Mouse (Mus musculus): Measurements from ENCODE around the gene 1700042G07Rik.

Gene 1700042G07Rik

DNA sequence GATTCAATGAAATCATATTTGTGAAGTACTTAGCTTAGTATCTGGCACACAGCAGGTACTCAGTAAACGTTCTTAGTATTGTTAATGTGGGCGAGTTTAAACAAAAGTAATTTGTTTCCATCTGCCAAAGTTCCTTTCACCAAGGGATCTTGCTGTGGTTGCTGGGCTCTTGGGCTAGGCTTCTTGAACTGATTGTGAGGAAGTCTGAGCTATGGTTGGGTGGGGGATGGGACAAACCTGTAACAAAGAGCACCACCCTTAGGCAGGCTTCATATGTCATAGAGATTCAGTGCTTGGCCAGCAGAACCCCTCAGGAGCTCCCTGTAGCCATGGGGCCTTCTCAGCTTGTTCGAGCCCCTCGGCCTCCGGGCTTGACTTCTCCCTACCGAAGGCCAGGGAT lies at the start of gene 1700042G07Rik, which contains the start of gene Gm49337:
1700042G07Rik (plus strand) TSS at position 301 of the 400 bp plus-strand sequence.
Gm49337 (plus strand) TSS at position 313 of the 400 bp plus-strand sequence.
- no peak for DNase-seq (ENCODE audit: low read depth)

DNA sequence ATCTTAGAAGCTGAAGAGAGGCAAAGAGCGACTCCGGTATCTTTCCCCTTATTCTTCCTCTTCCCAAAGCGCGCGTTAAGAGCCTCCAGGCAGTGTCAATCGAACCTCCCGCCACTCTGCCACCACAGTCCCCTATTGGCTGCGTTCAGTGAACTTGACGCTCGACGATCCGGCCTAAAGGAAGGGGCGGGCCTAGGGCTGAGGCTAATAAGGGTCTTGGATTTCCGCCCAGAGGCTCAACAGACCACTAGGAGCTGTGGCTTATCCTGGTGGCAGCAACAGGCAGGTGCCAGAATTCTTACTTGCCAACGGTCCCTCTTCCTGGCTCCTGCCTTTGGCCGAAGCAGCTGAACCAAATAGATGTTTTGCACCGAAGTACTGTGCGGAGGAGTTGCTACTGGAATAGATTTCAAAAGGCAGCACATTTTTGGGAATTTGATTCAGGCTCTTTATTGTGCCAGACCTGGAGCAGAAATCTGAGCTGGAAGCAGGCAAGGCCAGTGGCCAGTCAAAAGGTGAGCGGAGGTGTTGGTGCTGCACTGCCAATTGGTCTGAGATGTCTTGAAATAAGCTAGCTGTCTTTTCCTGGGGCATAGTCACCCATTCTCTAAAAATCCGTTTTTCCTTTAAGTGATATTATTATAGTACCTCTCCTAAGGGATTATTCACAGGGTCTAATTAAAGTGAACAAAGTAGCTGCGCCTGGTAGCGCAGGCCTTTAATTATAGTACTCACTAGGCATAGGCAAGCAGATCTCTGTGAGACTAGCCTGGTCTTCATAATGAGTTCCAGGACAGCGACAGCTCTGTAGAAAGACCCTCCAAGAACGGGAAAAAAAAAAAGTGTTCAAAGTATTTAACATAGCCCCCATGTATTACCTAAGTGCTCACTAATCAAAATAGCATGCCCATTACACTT lies 49.3 kb upstream of the 1700042G07Rik start, which contains the start of the genes Rad54l and Pomgnt1:
Rad54l (minus strand) TSS at position 89 of the 918 bp plus-strand sequence.
Pomgnt1 (plus strand) TSS at position 239 of the 918 bp plus-strand sequence.
- DNase-seq (ENCODE audit: low read depth) = peak; percentile 97

DNA sequence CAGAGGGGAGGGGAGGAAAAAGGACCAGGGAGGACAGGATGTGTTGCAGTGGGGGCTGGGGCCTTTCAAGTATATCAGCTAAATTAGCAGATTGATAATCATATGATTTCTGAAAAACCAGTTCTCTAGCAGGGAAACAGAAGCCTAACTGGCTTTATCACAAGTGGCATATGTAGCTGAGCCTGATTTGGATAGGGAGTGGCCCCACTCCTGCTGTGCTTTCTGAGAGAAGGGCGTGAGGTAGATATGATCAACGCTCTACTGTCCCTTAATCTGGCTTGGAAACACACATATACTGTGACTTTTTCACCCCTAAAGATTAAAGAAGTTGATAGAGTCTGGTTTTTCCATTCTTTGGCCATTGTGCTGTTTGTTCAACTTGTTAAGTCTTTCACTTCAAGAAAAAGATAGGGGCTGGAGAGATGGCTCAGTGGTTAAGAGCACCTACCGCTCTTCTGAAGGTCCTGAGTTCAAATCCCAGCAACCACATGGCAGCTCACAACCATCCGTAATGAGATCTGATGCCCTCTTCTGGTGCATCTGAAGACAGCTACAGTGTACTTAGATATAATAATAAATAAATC lies 47.3 kb upstream of the 1700042G07Rik start:
- no peak for DNase-seq (ENCODE audit: low read depth)

DNA sequence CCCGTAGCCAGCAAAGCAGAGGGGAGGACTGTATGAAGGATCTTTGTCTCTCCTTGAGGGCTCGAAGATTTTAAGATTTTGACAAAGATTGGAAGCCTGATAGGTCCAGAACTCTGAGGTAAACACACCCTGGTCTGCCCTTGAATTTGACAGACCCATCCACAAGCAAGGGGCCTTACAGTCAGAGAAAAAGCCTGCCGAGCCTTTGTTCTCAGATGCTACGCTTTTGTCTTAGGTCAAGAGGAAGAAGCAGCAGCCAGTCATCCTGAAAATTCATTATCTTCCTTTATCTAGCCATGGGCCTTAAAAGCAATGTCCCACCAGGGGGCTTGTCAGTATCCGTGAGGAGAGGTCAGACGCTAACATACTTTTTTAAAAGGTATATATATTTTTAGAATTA lies 45.2 kb upstream of the 1700042G07Rik start:
- DNase-seq (ENCODE audit: low read depth) = no peak

DNA sequence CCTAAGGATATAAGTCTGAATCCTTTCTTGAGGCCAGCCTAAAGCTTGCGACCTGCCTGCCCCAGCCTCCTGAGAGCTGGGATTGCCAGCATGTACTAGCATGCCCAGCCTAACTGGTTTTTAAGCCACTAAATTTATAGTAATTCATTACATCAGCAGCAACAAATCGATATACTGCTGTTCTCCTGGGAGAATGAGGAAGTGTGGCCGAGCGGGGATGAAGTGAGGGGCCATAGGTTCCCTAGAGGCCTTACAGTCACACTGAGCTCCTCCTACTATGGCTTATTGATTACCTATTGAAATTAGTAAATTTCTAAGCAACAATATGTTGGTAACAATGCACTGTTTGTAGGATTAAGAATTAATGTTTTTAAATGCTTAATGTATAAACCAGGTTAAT lies 40.0 kb upstream of the 1700042G07Rik start:
- no peak for DNase-seq (ENCODE audit: low read depth)

DNA sequence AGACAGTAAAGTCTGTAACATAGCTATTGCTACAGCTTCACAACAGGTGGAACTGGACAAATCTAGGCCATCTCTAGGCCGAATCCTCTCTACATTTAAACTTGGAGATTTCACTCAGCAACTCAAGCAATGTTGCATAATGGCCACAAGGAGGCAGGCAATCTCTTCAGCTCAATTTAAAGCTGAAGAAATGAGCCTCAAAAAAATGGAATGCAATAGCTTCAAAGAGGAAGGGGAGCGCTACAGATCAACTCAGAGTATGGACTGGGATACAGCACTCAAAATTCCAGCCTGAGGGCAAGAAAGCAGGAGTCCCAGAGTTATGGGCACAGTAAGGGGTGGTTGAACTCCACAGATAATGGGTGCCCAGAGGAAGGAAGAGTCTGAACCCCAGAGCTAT lies 38.2 kb upstream of the 1700042G07Rik start:
- DNase-seq (ENCODE audit: low read depth) = peak; percentile 71

DNA sequence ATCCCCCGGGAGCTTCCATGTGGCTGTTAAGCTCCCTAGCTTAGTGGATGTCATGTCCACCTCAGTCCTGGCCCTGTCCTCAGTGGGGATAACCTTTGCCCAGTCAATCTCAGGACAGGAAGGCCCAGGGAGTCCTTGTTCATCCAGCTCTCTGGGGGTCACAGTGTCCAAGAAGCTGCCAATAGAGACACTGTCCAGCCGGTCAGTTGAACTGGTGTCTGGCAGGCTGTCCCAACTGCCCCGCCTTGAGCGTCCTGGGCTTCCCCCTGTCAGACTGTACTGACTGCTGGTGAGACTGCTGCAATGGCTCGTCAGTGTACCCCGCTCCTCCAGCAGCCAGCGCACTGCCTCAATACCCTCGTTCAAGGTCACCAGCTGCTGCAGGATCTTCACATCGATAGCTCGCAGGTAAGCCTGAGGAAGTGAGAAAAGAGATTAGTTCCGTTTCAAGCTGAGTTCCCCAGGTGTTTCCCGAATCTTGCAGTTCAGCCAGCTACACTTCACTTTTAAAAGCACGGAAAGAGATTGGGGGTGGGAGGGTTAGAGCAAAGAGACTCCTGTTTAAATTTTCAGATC lies 35.7 kb upstream of the 1700042G07Rik start:
- DNase-seq (ENCODE audit: low read depth) = no peak

DNA sequence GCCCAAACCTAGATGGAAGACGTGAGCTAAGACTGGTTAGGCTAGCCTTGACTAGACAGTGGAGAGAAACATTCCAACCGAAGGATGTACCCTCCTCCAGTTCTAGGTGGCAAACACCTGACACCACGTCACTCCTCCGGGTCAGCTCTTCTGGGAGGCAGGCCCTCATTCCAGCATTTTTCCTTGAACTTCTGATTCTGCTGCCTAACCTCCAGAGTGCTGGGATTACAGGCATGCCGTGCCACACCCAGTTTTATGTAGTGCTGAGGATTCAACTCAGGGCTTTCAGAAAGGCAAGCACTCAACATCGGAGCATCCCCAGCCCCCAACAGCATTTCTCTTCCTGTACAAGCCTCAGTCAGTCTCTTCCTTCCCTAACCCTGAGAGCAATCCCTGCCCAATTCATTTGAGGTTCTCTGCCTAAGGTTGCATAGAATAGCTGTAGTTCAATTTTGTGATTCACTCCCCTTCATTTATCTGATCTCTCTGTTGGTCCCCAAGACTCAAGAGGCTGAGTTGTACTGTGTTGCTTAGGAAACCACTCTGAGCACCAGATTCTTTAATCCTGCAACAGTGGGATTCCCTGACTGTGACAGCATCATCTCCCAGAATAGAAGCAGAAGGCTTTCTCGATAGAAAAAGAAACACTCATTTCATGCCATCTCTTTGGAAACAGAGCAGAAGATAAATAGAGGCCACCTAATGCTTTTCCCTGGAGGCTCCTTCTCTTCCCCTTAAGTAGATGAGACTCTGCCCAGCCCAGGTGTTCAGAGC lies 32.2 kb upstream of the 1700042G07Rik start:
- DNase-seq (ENCODE audit: low read depth) = no peak

DNA sequence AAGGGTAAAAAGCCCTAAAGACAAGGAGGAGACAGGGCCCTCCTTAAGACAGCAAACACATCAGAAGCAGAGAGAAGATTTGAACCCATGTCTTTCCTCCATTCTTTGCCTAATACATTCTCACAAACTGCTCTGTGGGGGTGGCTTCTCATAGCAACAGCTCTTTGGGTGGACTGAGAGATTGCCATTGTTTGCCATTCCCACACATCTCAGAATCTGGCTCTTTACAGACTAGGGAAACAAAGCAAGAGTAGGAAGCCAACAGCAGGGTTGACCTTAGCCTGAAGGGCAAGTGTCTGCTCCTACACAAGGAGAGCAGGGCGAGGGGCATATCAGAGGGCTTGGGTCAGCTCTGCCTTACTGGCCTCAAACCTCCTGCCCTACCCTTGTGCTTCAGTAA lies 31.4 kb upstream of the 1700042G07Rik start:
- no peak for DNase-seq (ENCODE audit: low read depth)

DNA sequence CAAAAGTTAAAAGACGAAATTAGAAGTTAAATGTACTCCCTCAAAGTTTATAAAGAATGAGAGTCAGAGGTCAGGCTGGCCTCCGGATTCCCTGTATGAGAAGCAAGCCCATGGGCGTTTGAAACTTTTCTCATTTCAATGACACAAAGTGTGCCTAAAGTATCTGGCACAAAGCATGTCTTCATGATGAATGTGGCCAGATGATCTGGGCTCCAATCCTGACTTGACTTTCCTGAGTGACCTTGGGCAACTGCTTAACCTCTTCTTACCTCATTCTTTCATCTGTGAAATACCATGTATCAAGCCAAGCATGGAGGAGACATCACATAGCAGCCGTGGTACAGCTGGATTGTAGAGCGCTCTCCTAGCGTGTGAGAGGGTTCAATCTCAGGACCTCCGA lies 30.9 kb upstream of the 1700042G07Rik start:
- DNase-seq (ENCODE audit: low read depth) = no peak

DNA sequence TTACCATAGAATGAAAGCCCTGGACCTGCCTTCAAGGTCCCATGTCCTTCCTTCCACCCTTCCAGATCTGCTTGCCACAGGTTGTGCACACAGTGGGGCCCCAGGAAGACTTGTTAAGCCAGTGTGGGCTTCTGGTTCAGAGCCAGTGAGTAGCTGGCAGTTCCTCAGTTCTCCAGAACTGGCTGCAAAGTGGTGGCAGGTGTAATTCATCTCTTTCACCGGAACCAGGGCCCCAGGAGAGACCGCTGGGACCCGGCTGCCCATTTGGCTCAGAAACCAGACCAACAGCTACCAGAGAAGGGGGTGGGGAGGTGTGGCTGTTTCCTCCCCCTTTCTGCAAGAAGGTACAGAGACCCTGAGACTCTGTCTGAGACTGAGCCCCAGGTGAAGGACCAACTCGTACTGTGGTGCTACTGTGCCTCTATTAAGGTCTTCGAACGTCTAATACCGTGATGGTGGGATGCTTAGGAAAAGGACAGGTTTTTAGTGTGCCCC lies 29.8 kb upstream of the 1700042G07Rik start:
- no peak for DNase-seq (ENCODE audit: low read depth)

DNA sequence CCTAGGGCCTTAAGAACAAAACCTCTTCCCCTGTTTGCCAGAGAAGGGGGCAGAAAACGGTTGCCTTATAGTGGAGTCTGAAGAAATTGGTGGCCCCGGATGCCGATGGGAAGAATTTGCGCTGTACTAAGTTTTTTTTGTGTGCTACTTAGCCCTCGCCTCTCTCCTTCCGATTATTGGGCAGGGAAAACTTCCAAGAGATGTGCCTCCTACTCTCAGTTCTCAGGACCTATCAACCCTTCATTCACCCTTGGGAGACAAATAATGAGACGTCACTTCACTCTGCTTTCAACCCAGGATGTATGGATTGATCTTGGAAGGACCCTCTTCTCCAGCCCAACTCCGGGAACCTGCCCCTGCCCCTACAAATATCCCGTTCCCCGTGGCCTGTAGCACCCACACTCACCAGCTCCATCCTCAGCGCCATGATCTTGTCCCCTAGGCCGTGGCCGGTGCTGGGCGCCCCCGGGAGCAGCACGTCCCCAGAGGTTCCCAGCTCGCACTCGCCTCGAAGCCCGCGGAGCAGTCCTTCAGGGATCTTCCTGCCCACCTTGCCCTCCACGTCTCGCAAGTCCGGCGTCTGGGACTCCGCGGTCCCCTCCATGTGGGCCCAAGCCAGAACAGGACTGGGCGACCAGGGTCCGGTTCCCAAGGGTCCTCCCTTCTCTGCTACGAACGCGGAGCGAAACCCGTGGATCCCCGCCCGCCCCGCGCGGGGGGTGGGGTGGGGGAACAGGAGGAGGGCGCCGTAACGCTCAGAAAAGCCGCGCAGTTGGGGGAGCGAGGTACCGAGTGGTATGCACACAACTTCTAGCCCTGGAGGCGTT lies 29.1 kb upstream of the 1700042G07Rik start:
- no peak for DNase-seq (ENCODE audit: low read depth)

DNA sequence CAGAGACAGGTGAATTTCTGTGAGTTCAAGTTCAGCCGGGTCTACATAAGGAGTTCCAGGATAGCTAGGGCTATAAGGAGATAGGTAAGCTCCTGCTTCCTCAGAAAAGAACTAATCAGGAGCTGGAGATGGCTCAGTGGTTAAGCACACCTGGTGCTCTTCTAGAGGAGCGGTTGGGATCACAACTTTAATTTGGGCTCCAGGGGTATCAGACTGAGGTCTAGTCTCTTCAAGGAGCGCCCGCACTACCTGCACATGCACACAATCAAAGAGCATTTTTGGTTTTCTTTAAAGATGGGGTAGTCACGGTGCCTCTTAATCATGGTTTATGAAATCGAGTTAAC lies 23.4 kb upstream of the 1700042G07Rik start:
- DNase-seq (ENCODE audit: low read depth) = no peak

DNA sequence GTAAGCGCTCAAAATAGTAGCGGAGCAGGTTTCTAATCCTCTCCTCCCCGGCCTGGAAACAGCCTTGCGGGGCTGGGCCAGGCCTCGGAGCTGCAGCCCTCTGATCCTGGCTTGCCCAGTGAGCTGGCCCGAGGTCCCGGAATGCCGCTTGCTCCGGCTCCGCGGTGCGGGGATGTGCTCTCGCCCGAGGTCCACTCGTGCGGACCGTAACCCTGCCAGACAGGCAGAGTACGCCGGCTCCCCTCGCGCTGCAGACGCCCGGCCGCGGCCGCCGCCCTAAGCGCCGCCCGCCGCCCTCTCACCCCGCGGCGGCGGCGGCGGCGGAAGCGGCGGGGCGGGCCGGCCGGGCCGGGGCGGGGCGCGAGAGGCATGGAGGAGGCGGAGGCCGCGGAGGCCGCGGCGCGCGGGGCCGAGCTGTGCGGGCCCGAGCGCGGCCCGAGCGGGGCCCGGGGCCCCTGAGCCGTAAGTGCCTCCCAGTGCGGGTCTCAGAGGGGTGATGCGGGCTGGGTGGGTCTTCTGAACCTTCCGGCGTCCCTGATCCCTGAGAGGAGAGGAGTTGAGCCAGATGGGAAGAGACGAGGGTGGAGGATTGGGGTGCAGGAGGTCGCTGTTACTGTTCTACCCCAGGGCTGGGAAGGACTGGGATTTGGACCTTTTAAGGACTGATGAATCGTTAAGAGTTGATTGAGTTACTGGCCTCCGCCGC lies 22.9 kb upstream of the 1700042G07Rik start:
- DNase-seq (ENCODE audit: low read depth) = peak; percentile 53

DNA sequence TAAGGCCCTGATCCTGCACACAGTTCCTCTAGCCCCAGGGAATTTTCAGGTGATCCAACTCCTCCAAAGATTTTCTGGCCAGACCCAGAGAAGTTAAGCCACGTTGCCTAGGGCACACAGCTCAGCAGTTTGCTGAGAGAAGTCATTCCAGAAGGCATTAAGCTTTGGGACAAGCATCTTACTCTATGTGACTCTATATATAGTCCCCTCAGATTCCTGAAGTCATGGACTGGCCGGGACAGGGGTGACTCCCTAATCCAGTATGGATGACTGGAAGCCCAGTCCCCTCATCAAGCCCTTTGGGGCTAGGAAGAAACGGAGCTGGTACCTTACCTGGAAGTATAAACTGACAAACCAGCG lies 22.3 kb upstream of the 1700042G07Rik start:
- no peak for DNase-seq (ENCODE audit: low read depth)

DNA sequence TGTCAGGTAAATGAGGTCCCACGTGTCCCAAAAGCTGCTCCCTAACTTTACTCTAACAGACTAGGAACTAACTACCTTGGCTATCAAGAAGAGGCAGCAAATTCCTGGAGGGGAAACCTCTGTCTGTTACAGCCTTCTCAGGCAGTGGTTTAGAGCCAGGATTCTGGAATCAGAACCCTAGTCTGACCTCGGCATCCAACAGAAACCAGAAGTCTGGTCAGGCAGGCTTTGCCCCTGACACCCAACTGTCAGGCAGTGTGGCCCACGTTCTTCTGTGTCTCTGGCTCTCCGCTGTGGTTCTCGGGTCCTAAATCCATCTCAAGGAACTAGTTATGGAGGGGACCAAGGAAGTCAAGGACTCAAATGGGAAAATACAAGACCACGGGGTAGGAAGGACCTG lies 21.9 kb upstream of the 1700042G07Rik start, which contains the start of gene Lurap1:
Lurap1 (minus strand) TSS at position 101 of the 400 bp plus-strand sequence.
- DNase-seq (ENCODE audit: low read depth) = no peak

DNA sequence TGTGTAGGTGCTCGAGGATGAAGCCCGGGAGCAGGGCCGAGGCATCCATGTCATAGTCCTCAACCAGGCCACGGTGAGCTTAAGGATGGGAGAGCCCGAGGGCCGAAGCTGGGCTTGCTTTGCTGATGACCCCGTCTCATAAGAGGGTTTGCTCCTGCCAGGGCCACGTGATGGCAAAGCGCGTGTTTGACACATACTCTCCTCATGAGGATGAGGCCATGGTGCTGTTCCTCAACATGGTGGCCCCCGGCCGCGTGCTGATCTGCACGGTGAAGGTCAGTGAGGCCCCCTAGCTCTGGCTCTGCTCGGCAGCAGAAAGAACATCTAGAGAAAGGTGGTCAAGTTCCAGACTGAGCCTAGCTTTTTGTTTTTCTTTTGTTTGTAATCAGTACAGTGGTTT lies 20.5 kb upstream of the 1700042G07Rik start:
- DNase-seq (ENCODE audit: low read depth) = no peak

DNA sequence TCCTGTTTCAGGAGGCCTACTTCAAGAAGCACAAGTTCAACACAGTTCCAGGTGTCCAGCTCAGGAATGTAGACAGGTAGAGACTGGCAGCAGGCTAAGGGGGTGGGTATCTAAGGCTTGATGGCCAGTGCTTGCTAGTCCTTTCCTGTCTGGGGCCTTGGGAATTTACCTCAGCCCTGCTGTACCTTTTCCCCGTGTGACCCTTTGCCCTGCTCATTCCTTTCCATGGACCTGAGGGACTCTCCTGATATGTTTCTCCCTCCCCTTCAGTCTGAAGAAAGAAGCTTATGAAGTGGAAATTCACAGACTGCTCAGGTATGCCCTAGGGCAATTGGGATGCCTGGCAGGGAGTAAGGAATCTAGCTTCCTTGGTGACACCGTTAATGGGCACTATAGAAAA lies 15.3 kb upstream of the 1700042G07Rik start:
- DNase-seq (ENCODE audit: low read depth) = no peak

DNA sequence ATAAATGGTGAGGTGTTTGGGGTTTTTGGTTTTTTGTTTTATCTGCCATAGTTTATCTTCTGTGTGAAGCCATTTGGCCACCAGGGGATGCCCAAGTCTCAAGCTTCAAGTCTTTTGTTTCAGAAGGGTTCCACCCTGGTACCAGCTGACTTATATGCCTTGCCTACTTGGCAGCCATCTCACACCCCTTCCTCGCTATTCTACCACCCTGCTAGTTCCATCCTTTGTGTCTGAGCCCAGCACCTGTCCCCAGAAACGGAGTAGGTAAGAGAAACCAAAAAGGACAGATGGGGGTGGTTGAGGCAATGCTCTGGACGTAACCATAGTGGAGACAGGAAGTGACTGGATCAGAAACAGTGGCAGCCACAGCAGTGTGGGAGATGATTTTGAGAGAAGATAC lies 13.3 kb upstream of the 1700042G07Rik start:
- peak; percentile 72 for DNase-seq (ENCODE audit: low read depth)

DNA sequence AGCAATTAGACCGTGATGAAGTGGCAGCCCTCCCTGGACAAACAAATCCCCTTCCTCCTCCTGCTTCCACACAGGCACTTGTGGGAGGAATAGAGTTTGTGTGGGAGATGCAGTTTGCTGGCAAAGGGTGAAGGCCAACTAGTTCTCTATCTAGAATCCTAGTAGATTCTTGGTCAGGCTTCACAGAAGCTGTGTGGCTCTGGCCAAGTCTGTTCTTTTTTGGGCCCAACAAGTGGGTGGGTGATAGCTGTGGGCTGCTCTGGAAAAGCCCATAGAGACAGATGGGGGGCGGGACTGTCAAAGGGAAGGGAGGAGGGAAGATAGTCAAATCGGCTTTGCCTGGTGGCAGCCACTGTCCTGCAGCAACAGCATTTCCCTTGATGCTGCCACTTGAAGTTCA lies 12.4 kb upstream of the 1700042G07Rik start:
- no peak for DNase-seq (ENCODE audit: low read depth)
